Mouse (Mus musculus) embryonic facial prominence, embryonic 10.5 days (tissue): ENCODE measurements around the gene S100a2. TPM values are rescaled to one million over a fixed set of nuclear protein-coding genes. Genes with fewer than 3 reads are reported as not detected.

Experiments
- DNase-seq: peaks from one replicate; pipeline ENCODE4 v3.0.0-alpha.2; 2017; ENCODE audit warnings: low spot score
- H3K27ac ChIP-seq: fragments of 300-500 bp; sonication (generic); replicated peaks from 2 replicates; pipeline ENCODE4 v1.5.1; 2016; ENCODE audit warnings: mild to moderate bottlenecking
- H3K27me3 ChIP-seq: fragments of 300-500 bp; sonication (generic); replicated peaks from 2 replicates; pipeline ENCODE4 v1.6.1; 2016; ENCODE audit warnings: low read depth, mild to moderate bottlenecking; ENCODE audit not compliant: poor library complexity, severe bottlenecking
- H3K36me3 ChIP-seq: fragments of 300-500 bp; sonication (generic); replicated peaks from 2 replicates; pipeline ENCODE4 v1.6.1; 2016; ENCODE audit warnings: mild to moderate bottlenecking, moderate library complexity
- H3K4me1 ChIP-seq: fragments of 300-500 bp; sonication (generic); 2 replicates; pipeline ENCODE4 v1.6.1; 2016
- H3K4me3 ChIP-seq: fragments of 300-500 bp; sonication (generic); 2 replicates; pipeline ENCODE4 v1.5.1; 2016; ENCODE audit warnings: mild to moderate bottlenecking, moderate library complexity
- H3K9me3 ChIP-seq: fragments of 300-500 bp; sonication (generic); 2 replicates; pipeline ENCODE4 v1.6.1; 2016; ENCODE audit warnings: mild to moderate bottlenecking
- WGBS: fragments of 180-500 bp; shearing (Covaris S2); methylation state at CpG from one replicate; pipeline ENCODE4 v1.1.7; 2016; 5-methylcytosine and 5-hydroxymethylcytosine counted together
- polyA plus RNA-seq: library from polyadenylated mRNA; unstranded; fragments of >200 nt; fragmentation: Nextera tagmentation; extraction: Ambion mirVana; gene quantifications from 2 replicates; pipeline ENCODE4 v1.2.1, GENCODE M21; 2016

Gene S100a2
- not detected in 2 replicates for polyA plus RNA-seq

DNA sequence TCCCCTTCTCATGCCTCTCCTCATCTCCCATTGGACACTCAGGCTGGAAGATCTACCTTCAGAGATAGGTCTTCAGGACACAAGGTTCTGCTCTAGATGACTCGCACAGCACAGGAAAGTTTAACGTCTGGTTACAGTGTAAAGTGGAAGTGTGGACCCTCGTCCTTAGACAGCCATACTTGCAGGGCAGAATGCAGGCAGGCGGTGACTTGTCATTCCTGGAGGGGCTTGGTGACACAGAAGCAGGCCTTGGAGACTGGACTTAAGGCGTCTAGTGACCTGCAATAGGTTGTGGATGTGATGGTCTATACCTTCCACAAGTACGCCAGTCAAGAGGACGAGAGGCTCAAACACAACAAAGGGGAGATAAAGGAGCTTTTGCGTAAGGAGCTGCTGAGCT lies at the start of gene S100a2:
S100a2 (plus strand) TSS at position 301 of the 400 bp plus-strand sequence.
- 85% methylated on average over 8 of the region's 8 CpGs for WGBS

DNA sequence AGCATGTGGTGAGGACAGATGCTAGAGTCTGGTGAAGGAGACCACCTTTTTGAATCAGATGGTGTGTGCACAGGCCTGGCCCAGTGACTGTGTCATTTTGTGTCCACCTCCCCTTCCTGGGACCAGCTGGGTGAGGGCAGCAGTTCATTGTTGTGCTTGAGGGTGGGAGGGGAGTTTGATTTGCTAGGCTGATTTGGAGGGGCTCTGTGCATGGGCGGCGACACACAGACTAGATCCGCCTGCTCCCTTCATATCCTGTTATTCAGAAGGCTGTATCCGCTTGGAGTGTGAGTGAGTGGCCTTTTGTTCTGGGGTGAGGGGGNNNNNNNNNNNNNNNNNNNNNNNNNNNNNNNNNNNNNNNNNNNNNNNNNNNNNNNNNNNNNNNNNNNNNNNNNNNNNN lies 49.1 kb upstream of the S100a2 start:
- 49% methylated on average over 4 of the region's 4 CpGs for WGBS
- no peak overlapping the region; the same call in 1 of the 2 replicates for H3K4me3 ChIP-seq
- peaks cover 26% of the 10 kb centered on the region for H3K27me3 ChIP-seq
- H3K9me3 ChIP-seq: no peaks in the 10 kb centered on the region
- no peak for DNase-seq
- no peaks in the 10 kb centered on the region for H3K36me3 ChIP-seq
- peaks cover 36% of the 10 kb centered on the region for H3K4me1 ChIP-seq
- peak overlapping the region; percentile 48 for H3K27ac ChIP-seq

More for the DNA sequence above, at the start of gene S100a2:
- H3K4me1 ChIP-seq: peaks cover 15% of the 10 kb centered on the region; the same call in 1 of the 2 replicates
- DNase-seq: no peak
- H3K27ac ChIP-seq: no peak within 1 kb of the TSS
- no peaks in the 10 kb centered on the region for H3K27me3 ChIP-seq
- H3K9me3 ChIP-seq: peaks cover 4% of the 10 kb centered on the region; the same call in 1 of the 2 replicates
- no peaks in the 10 kb centered on the region for H3K36me3 ChIP-seq
- no peak within 1 kb of the TSS for H3K4me3 ChIP-seq

DNA sequence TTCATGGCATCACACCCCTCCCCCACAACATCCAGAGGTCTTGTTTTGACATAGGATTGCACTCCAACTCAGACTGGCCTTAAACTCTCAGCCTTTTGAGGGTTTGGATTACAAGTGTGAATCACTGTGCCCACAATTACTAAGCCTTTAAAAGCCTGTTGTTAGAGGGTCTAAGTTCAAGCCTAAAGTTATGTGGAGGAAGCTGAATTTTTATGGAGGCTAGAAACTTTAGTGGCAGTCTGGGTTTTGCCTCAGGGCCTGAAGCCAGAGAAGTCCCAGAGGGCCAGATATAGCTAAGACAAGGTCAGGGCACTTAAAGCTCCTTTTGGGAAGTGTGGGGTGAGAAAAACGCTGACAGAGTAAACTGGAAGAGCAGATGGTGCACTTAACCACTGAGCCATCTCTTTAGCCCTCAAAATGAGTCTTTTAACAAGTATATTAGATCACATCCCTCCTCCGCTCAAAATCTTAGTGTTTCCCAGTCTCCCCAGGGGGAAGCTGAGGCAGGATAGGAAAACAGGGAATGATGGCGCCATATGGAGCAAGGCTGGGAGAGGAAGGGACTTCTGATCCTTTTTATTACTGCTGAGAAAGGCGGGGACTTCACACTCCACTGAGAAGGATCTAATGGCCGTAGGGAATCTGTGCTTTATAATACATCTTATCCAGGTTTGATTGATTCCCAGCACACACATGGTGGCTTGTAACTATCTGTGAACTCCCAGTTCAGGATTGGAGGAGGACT lies 40.2 kb upstream of the S100a2 start:
- WGBS: 64% methylated on average over 5 of the region's 5 CpGs
- Histone ChIP-seq H3K27ac (no peak overlapping the region), H3K4me1 (peaks cover 16% of the 10 kb centered on the region; the same call in 1 of the 2 replicates), H3K9me3 (no peaks in the 10 kb centered on the region), H3K4me3 (no peak overlapping the region), H3K27me3 (0 out of 2 replicates have a peak, but pooled peaks cover 2% of the 10 kb centered on the region), H3K36me3 (no peaks in the 10 kb centered on the region)
- DNase-seq: no peak

DNA sequence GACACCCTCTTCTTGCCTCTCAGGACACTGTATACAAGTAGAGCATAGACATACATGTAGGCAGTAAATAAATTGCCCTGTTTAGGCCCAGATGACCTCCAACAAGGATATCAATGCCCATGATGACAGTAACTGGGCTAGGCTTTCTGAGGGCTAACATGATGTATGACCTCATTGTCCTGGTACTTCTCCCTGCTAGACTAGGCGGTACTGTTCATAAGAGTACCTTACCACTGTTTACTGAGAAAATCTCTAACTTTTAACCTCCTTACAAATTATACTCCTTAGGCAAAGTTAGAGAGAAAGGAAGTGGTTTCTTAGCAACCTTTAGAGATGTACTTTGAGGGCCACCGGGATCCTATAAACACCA lies 39.6 kb upstream of the S100a2 start:
- H3K9me3 ChIP-seq: no peaks in the 10 kb centered on the region
- no peaks in the 10 kb centered on the region for H3K27me3 ChIP-seq
- H3K4me1 ChIP-seq: peaks cover 16% of the 10 kb centered on the region; the same call in 1 of the 2 replicates
- H3K4me3 ChIP-seq: no peak overlapping the region
- H3K36me3 ChIP-seq: no peaks in the 10 kb centered on the region
- DNase-seq: no peak
- 96% methylated on average over 2 of the region's 2 CpGs for WGBS
- H3K27ac ChIP-seq: no peak overlapping the region

DNA sequence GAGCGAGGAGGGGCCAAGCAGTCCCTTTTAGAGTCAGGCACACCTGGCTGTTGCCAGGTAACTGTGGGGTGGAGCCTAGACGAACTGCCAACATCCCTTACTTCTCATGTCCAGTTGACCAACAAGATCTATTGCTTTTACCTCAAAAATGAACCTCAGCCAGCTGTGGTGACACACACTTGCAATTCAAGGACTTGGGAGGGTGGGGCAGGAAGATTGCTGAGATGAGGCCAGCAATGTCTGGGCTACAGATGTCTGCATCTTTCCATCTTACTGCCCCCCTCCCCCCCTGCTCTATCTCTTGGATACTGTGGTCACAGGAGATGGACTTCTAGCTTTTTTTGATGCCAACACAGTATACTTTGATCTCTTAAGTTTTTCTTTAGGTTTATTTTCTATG lies 37.8 kb upstream of the S100a2 start:
- no peaks in the 10 kb centered on the region for H3K9me3 ChIP-seq
- no peaks in the 10 kb centered on the region for H3K36me3 ChIP-seq
- H3K4me1 ChIP-seq: peaks cover 16% of the 10 kb centered on the region; the same call in 1 of the 2 replicates
- DNase-seq: no peak
- WGBS: 79% methylated on average over 2 of the region's 2 CpGs
- H3K4me3 ChIP-seq: no peak overlapping the region
- H3K27ac ChIP-seq: no peak overlapping the region
- H3K27me3 ChIP-seq: no peaks in the 10 kb centered on the region

DNA sequence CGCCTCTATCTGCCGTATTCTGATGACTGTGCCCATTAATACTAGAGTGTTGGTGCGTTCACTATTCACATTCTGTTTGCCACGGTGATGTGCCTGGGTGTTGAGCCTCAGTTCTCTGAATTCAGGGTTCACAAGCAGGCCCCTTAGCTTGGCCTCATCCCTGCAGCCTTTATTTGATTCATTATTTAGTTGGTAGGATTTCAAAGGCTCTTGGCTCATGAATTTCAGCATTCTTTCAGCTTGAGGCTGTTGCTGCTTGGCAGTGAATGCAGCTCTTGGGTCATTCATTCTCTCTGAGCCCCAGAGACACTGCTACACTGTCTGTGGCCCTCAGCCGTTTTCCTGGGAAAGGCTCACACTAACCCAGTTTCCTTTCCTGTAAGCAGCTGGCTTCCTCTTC lies 34.1 kb upstream of the S100a2 start:
- no peak overlapping the region for H3K27ac ChIP-seq
- no peak for DNase-seq
- WGBS: 66% methylated on average over 5 of the region's 5 CpGs
- H3K27me3 ChIP-seq: no peaks in the 10 kb centered on the region
- H3K9me3 ChIP-seq: no peaks in the 10 kb centered on the region
- H3K4me1 ChIP-seq: no peaks in the 10 kb centered on the region
- no peaks in the 10 kb centered on the region for H3K36me3 ChIP-seq
- no peak overlapping the region for H3K4me3 ChIP-seq

DNA sequence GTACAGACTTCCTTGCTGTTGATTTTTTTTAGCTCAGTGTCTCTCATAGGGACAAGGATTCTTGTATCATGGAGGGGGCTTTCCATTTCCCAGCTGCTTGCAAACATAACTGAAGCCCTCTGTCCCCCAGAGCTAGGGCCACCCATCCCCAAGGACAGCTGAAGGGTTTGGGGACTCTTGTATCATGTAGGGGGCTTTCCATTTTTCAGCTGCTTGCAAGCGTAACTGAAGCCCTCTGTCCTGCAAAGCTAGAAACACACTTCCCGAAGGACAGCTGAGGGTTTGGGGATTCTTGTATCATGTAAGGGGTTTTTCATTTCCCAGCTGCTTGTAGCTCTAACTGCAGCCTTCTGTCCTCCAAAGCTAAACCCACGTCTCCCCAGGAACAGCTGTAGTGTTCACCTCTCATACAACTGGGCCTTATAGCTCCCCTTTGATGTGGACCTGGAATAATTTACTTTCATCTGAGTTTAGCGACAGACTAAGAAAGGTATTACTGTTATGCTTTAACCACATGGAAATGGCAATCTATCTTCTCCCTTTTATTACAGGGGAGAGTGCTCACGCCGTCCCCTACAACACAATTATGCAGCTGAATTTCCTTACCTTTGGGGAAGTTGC lies 29.9 kb upstream of the S100a2 start, which contains the start of gene S100a3:
S100a3 (plus strand) TSS at position 571 of the 621 bp plus-strand sequence.
- Histone ChIP-seq H3K4me1 (no peaks in the 10 kb centered on the region), H3K27ac (no peak within 1 kb of the TSS), H3K9me3 (no peaks in the 10 kb centered on the region), H3K36me3 (no peaks in the 10 kb centered on the region), H3K27me3 (no peaks in the 10 kb centered on the region), H3K4me3 (no peak within 1 kb of the TSS)
- no peak for DNase-seq
- 84% methylated on average over 6 of the region's 6 CpGs for WGBS

DNA sequence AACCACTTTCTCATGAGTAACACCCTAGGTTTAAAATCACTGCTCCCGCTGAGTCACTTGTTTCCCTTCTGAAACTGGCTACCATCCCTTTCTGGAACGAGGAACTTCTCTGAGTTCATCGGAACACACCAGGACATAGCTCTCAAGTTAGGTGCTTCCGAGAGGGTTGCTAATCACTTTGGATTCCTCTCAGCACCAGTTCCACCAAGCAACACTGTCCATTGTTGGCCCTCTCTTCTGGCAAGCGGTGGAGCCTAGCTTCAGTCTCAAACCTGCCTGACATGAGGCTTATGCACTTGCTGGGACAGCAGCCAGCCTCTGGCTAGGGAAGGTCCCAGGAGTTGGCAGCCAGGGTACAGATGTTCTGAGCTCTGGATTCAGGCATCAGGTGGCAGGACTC lies 15.4 kb upstream of the S100a2 start:
- H3K27me3 ChIP-seq: no peaks in the 10 kb centered on the region
- no peaks in the 10 kb centered on the region; the same call in 1 of the 2 replicates for H3K4me1 ChIP-seq
- H3K9me3 ChIP-seq: no peaks in the 10 kb centered on the region
- H3K36me3 ChIP-seq: no peaks in the 10 kb centered on the region
- WGBS: 88% methylated on average over 5 of the region's 5 CpGs
- H3K4me3 ChIP-seq: no peak overlapping the region
- no peak for DNase-seq
- H3K27ac ChIP-seq: no peak overlapping the region

DNA sequence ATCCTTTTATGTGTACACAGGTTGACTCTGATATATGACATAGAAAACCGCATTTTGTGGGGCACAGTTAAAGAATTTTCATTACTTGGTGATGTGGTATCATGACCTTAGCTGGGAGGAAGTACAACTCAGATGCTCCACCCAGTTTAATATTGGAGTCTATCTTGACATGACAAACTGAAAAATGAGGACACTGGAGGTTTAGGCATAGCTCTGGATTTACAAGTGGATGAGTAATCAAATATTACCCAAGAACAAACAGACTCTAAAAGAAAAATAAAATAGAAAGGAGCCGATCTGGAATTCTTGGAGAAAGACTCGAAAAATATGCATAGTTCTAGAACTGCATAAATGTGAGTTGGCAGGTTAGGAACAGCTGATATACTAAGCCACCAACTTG lies 14.7 kb upstream of the S100a2 start:
- DNase-seq: no peak
- no peaks in the 10 kb centered on the region for H3K36me3 ChIP-seq
- H3K4me3 ChIP-seq: no peak overlapping the region
- no peak overlapping the region for H3K27ac ChIP-seq
- no peaks in the 10 kb centered on the region for H3K9me3 ChIP-seq
- H3K27me3 ChIP-seq: no peaks in the 10 kb centered on the region
- 86% methylated on average over 3 of the region's 3 CpGs for WGBS
- no peaks in the 10 kb centered on the region; the same call in 1 of the 2 replicates for H3K4me1 ChIP-seq

DNA sequence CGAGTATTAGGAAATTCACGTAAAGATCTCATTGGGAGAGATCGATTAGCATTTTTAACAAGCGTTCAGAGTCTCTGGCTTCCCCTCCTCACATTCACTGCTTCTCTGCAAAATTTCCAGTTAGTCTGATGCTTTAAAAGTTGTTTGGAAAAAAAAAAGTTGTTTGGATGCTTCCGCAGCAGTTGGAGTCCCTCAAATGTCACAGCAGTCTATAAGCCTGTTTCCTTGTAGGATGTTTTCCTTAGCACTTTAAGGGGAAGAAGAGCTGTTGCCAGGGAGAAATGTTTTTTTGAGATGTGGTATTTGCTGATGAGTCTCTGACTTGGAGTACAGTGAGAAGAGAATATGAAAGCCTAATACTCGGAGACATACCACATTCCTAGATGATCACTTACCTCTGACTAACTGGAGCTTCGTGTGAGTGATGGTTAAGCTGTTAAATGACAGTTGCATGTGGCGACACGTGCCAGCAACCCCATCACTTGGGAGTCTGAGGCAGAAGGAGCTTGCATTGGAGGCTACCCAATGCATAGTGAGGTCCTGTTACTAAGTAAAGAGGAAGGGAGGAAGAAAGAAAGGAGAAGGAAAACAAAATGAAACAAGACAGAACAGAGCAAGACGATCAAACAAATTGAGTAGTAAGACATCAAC lies 13.6 kb upstream of the S100a2 start:
- WGBS: 78% methylated on average over 10 of the region's 10 CpGs
- Histone ChIP-seq H3K27me3 (no peaks in the 10 kb centered on the region), H3K36me3 (no peaks in the 10 kb centered on the region), H3K4me3 (no peak overlapping the region), H3K4me1 (no peaks in the 10 kb centered on the region; the same call in 1 of the 2 replicates), H3K27ac (no peak overlapping the region), H3K9me3 (no peaks in the 10 kb centered on the region)
- DNase-seq: no peak

DNA sequence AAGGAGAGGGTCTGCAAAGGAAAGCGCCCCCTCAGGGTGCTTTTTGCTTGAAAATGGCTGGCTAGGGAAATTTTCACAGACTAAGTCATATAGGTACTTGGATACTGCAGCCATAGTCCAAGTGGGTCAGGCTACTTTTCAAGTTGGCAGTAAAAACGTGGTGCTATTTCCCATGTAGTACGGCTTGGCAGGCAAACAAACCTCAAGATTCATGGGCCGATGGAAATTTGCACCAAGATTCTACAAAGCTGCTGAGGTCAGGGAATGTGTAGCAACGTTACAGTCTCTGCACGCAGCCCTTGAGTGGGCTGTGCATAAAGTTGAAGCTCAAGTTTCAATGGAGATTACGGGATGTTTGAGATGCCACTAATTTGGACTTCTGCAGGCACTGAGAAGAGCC lies 10.6 kb upstream of the S100a2 start:
- Histone ChIP-seq H3K9me3 (no peaks in the 10 kb centered on the region), H3K27me3 (no peaks in the 10 kb centered on the region), H3K4me3 (no peak overlapping the region), H3K27ac (no peak overlapping the region), H3K36me3 (no peaks in the 10 kb centered on the region), H3K4me1 (peaks cover 2% of the 10 kb centered on the region; the same call in 1 of the 2 replicates)
- no peak for DNase-seq
- WGBS: 76% methylated on average over 7 of the region's 7 CpGs

DNA sequence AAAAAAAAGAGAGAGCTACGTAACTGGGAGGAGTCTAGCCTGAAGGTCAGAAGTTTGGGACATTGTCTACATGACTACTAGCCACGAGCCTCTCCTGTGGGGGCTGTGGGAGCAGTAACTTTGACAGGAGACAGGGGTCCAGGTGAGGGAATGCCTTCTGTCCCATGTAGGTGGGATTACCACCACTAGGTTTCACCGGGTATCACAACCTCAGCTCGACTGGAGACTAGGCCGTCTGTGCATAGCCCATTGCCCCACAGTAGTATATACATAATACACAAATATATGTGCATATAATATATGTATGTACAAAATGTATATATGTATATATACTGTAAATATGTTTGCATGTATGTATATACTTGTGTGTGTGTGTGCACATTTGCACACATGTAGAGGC lies 8.9 kb upstream of the S100a2 start:
- 94% methylated on average over 5 of the region's 5 CpGs for WGBS
- no peaks in the 10 kb centered on the region for H3K27me3 ChIP-seq
- no peaks in the 10 kb centered on the region for H3K36me3 ChIP-seq
- H3K27ac ChIP-seq: no peak overlapping the region
- H3K4me3 ChIP-seq: no peak overlapping the region
- no peak for DNase-seq
- peaks cover 2% of the 10 kb centered on the region; the same call in 1 of the 2 replicates for H3K4me1 ChIP-seq
- H3K9me3 ChIP-seq: no peaks in the 10 kb centered on the region
